Mouse (Mus musculus): ENCODE measurements at regions not wholly inside any gene's neighbourhood (a gene's known extent, or its start where the extent isn't known, plus 50 kb on each side); places are given as distances from the start of the nearest gene placed in this dataset.

DNA sequence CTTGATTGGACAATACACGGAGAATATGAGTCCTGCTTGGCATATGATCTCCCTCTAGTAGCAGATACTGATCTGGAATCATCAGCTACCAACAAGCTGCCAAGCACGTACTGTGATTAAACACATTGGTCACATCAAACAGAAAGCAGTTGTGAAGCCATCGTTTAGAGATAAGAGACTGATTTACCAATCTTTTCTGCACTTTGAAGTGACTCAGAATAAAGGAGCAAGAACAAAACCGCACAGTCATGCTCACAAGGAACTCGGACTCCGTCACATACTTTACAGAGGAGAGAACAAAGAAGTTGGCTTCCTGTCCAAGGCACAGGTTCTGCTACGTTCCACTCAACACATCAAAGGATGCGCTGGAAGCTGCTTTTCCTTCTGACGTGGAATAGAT lies 91.1 kb upstream of the Zc3h12c start:
- Histone ChIP-seq H3K9ac (ENCODE audit: low read length) (no peak overlapping the region), H3K27me3 (ENCODE audit: control insufficient read depth, insufficient read depth, low read length) (no peaks in the 10 kb centered on the region), H3K4me1 (ENCODE audit: control insufficient read depth, insufficient read depth, low read length) (no peaks in the 10 kb centered on the region), H3K9me3 (ENCODE audit: control insufficient read depth, low read length) (no peaks in the 10 kb centered on the region), H3K4me2 (ENCODE audit: low read depth, severe bottlenecking) (no peak overlapping the region), H3K36me3 (ENCODE audit: control insufficient read depth, insufficient read depth, low read length) (no peaks in the 10 kb centered on the region), H3K27ac (replicated peaks; ENCODE audit: low read depth, low read length) (no peak overlapping the region), H3K4me3 (ENCODE audit: low read depth, low read length) (no peak overlapping the region)
- DNase-seq (ENCODE audit: low spot score) (no peak), ATAC-seq (ENCODE audit: insufficient number of reproducible peaks, low FRiP score, low TSS enrichment, low read depth) (no peak)
- WGBS, result 57% methylated on average over 9 of the region's 9 CpGs

DNA sequence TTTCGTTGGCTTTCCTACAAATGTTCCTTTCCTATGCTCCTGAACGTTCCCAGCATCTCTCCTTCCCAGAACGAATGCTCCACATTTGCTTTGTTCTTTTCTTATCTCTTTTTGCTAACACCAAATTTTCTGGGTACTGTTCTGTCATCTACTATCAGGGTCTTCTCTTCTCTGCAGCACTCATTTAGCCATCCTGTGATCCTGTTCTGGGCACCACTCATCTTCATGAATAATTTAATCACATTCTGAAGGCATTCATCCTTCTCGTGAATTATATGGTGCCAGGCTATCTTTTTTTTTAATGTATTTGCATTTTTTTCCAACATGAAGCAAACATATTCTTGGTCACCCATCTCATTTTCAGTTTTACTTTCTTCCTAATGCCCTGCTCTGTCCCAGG lies 87.3 kb upstream of the Zc3h12c start:
- no peak overlapping the region for H3K4me3 ChIP-seq (ENCODE audit: low read depth, low read length)
- H3K27me3 ChIP-seq (ENCODE audit: control insufficient read depth, insufficient read depth, low read length), result no peaks in the 10 kb centered on the region
- ATAC-seq (ENCODE audit: insufficient number of reproducible peaks, low FRiP score, low TSS enrichment, low read depth) (no peak), DNase-seq (ENCODE audit: low spot score) (no peak)
- H3K27ac ChIP-seq (replicated peaks; ENCODE audit: low read depth, low read length), result no peak overlapping the region
- H3K9me3 ChIP-seq (ENCODE audit: control insufficient read depth, low read length), result no peaks in the 10 kb centered on the region
- no peaks in the 10 kb centered on the region for H3K4me1 ChIP-seq (ENCODE audit: control insufficient read depth, insufficient read depth, low read length)
- H3K9ac ChIP-seq (ENCODE audit: low read length), result no peak overlapping the region
- 77% methylated on average over 4 of the region's 4 CpGs for WGBS
- H3K36me3 ChIP-seq (ENCODE audit: control insufficient read depth, insufficient read depth, low read length), result no peaks in the 10 kb centered on the region
- H3K4me2 ChIP-seq (ENCODE audit: low read depth, severe bottlenecking), result no peak overlapping the region

DNA sequence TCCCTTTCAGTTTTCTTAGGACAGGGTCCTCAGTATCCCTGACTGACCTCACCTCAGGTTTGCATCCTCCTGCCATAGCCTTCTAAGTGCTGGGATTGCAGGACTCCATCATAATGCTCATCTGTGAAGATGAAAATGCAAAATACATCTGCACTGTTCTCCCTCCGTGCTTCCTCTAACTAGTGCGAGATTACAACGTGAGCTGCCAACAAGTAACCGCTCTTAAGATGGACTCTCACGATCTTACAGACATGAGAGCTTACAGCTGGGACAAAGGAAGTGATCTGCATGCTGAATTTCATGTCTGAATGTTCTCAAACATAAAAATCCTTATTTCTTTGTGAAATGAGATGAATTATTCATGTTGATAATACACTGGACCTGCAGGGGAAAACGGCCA lies 86.1 kb upstream of the Zc3h12c start:
- Histone ChIP-seq H3K9me3 (ENCODE audit: control insufficient read depth, low read length) (no peaks in the 10 kb centered on the region), H3K4me2 (ENCODE audit: low read depth, severe bottlenecking) (no peak overlapping the region), H3K36me3 (ENCODE audit: control insufficient read depth, insufficient read depth, low read length) (no peaks in the 10 kb centered on the region), H3K4me1 (ENCODE audit: control insufficient read depth, insufficient read depth, low read length) (no peaks in the 10 kb centered on the region), H3K4me3 (ENCODE audit: low read depth, low read length) (no peak overlapping the region), H3K9ac (ENCODE audit: low read length) (no peak overlapping the region), H3K27ac (replicated peaks; ENCODE audit: low read depth, low read length) (no peak overlapping the region), H3K27me3 (ENCODE audit: control insufficient read depth, insufficient read depth, low read length) (no peaks in the 10 kb centered on the region)
- DNase-seq (ENCODE audit: low spot score) (no peak), ATAC-seq (ENCODE audit: insufficient number of reproducible peaks, low FRiP score, low TSS enrichment, low read depth) (no peak)
- WGBS, result 88% methylated on average over 6 of the region's 6 CpGs

DNA sequence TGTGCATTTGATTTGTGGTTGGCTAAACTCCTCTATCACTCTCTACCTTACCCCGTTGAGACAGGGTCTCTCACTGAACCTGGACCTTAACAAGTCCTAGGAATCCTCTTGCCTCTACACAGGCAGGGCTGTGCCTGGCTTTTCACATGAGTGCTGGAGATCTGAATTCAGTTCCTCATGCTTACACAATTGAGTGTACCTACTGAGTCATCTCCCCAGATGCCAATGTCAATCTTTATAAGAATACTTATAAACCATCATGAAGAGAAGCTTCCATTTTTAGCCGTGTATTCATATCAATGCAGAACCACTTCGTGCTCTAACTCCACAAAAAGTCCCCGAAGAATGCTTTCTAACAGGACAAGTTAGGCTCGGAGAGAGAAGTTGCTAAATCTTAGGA lies 83.1 kb upstream of the Zc3h12c start:
- 89% methylated on average over 5 of the region's 5 CpGs for WGBS
- H3K4me1 ChIP-seq (ENCODE audit: control insufficient read depth, insufficient read depth, low read length), result no peaks in the 10 kb centered on the region

DNA sequence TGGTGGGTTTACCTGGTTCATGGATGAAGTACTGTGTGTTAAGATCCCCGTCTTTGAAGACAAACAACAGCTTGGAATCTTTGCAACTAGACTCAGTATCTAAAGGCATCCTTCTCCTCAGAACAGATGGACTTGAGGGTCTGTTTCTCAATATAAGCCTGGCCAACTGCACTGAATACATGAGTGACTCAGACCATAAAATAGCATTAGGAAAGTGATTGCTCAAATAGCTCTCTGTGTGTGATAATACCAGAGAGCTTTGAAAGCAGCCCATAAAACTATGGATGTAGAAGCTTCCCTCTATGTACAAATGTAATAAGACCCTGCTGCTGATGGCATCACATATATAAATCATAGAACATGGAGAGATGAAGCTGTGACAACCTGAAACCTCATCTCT lies 78.3 kb upstream of the Zc3h12c start:
- H3K4me1 ChIP-seq (ENCODE audit: control insufficient read depth, insufficient read depth, low read length), result no peaks in the 10 kb centered on the region
- no peaks in the 10 kb centered on the region for H3K27me3 ChIP-seq (ENCODE audit: control insufficient read depth, insufficient read depth, low read length)
- no peaks in the 10 kb centered on the region for H3K36me3 ChIP-seq (ENCODE audit: control insufficient read depth, insufficient read depth, low read length)
- DNase-seq (ENCODE audit: low spot score) (no peak), ATAC-seq (ENCODE audit: insufficient number of reproducible peaks, low FRiP score, low TSS enrichment, low read depth) (no peak)
- H3K9me3 ChIP-seq (ENCODE audit: control insufficient read depth, low read length), result no peaks in the 10 kb centered on the region
- H3K4me2 ChIP-seq (ENCODE audit: low read depth, severe bottlenecking), result no peak overlapping the region
- H3K27ac ChIP-seq (replicated peaks; ENCODE audit: low read depth, low read length), result no peak overlapping the region
- WGBS, result 89% methylated on average over 1 of the region's 1 CpGs
- H3K9ac ChIP-seq (ENCODE audit: low read length), result no peak overlapping the region
- no peak overlapping the region for H3K4me3 ChIP-seq (ENCODE audit: low read depth, low read length)

More for the DNA sequence above, 83.1 kb upstream of the Zc3h12c start:
- H3K27ac ChIP-seq (replicated peaks; ENCODE audit: low read depth, low read length), result no peak overlapping the region
- no peak overlapping the region for H3K4me3 ChIP-seq (ENCODE audit: low read depth, low read length)
- H3K4me2 ChIP-seq (ENCODE audit: low read depth, severe bottlenecking), result no peak overlapping the region
- H3K27me3 ChIP-seq (ENCODE audit: control insufficient read depth, insufficient read depth, low read length), result no peaks in the 10 kb centered on the region
- ATAC-seq (ENCODE audit: insufficient number of reproducible peaks, low FRiP score, low TSS enrichment, low read depth), result no peak
- no peak for DNase-seq (ENCODE audit: low spot score)
- no peaks in the 10 kb centered on the region for H3K9me3 ChIP-seq (ENCODE audit: control insufficient read depth, low read length)
- H3K9ac ChIP-seq (ENCODE audit: low read length), result no peak overlapping the region
- no peaks in the 10 kb centered on the region for H3K36me3 ChIP-seq (ENCODE audit: control insufficient read depth, insufficient read depth, low read length)

DNA sequence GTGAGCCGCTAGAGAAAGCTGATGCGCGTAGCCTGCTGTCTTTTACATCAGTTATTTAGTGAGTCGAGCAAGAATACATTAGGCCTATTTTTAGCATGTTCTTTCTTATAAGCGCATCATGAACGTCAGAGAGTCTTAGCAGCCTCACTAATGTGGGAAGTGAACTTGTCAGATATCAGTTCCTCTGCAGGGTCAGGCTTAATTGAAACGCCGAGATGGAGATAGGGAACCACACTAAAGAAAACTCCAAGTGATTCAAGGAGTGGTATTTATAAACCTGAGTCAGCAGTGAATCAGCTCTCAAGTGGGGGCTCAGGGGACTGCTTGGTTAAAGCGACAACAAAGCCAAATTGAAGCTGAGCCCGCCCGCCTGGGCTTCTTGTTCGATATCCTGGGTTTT lies 75.7 kb upstream of the Zc3h12c start:
- ATAC-seq (ENCODE audit: insufficient number of reproducible peaks, low FRiP score, low TSS enrichment, low read depth) (no peak), DNase-seq (ENCODE audit: low spot score) (no peak)
- Histone ChIP-seq H3K27ac (replicated peaks; ENCODE audit: low read depth, low read length) (no peak overlapping the region), H3K9me3 (ENCODE audit: control insufficient read depth, low read length) (no peaks in the 10 kb centered on the region), H3K4me1 (ENCODE audit: control insufficient read depth, insufficient read depth, low read length) (no peaks in the 10 kb centered on the region), H3K27me3 (ENCODE audit: control insufficient read depth, insufficient read depth, low read length) (no peaks in the 10 kb centered on the region), H3K4me3 (ENCODE audit: low read depth, low read length) (no peak overlapping the region), H3K36me3 (ENCODE audit: control insufficient read depth, insufficient read depth, low read length) (no peaks in the 10 kb centered on the region), H3K9ac (ENCODE audit: low read length) (no peak overlapping the region), H3K4me2 (ENCODE audit: low read depth, severe bottlenecking) (no peak overlapping the region)
- WGBS, result 83% methylated on average over 12 of the region's 12 CpGs

DNA sequence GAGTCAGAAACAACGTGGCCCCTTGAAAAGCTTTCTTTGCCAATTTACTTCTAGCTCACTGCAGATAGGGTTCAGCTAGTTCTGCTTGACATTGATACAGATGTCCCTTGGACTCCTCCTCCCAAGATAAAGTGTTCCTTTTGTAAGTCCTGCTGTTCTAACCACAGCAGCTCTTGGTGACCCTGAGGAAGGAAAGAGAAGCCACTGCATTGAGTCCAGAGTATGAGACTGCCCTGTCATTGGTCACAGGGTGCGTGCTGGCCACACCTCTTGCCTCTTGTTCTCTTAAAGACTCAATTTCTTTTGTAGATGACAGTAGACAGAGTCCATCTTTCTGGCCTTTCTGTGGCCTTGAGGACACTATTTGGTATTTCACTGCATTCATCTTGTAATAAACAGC lies 74.7 kb upstream of the Zc3h12c start:
- Histone ChIP-seq H3K27ac (replicated peaks; ENCODE audit: low read depth, low read length) (no peak overlapping the region), H3K4me3 (ENCODE audit: low read depth, low read length) (no peak overlapping the region), H3K9ac (ENCODE audit: low read length) (no peak overlapping the region), H3K27me3 (ENCODE audit: control insufficient read depth, insufficient read depth, low read length) (no peaks in the 10 kb centered on the region), H3K9me3 (ENCODE audit: control insufficient read depth, low read length) (no peaks in the 10 kb centered on the region), H3K4me1 (ENCODE audit: control insufficient read depth, insufficient read depth, low read length) (no peaks in the 10 kb centered on the region), H3K4me2 (ENCODE audit: low read depth, severe bottlenecking) (no peak overlapping the region), H3K36me3 (ENCODE audit: control insufficient read depth, insufficient read depth, low read length) (no peaks in the 10 kb centered on the region)
- ATAC-seq (ENCODE audit: insufficient number of reproducible peaks, low FRiP score, low TSS enrichment, low read depth), result no peak
- no peak for DNase-seq (ENCODE audit: low spot score)
- WGBS, result 95% methylated on average over 2 of the region's 2 CpGs

DNA sequence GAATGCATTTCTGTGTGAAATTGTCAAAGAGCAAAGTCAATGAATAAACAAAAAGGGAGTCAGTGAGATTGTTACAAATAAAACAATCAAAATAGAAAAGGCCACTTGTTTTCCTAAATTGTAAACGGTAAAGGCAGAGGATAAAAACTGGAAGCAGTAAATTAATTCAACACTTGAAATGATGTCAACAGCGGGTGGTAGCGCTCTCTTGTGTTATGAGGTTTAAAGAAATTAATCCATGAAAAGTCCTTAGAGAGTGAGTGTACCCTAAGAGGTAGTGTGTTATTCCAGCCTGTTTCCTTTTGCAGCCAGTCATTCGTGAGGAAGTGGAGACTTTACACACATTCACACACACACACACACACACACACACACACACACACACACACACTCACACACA lies 73.2 kb upstream of the Zc3h12c start:
- H3K9me3 ChIP-seq (ENCODE audit: control insufficient read depth, low read length), result no peaks in the 10 kb centered on the region
- 77% methylated on average over 4 of the region's 4 CpGs for WGBS
- no peak for ATAC-seq (ENCODE audit: insufficient number of reproducible peaks, low FRiP score, low TSS enrichment, low read depth)
- 0 out of 2 replicates have a peak, but pooled peaks cover 3% of the 10 kb centered on the region for H3K4me1 ChIP-seq (ENCODE audit: control insufficient read depth, insufficient read depth, low read length)
- H3K4me3 ChIP-seq (ENCODE audit: low read depth, low read length), result no peak overlapping the region
- H3K27ac ChIP-seq (replicated peaks; ENCODE audit: low read depth, low read length), result no peak overlapping the region
- H3K27me3 ChIP-seq (ENCODE audit: control insufficient read depth, insufficient read depth, low read length), result no peaks in the 10 kb centered on the region
- no peak overlapping the region for H3K9ac ChIP-seq (ENCODE audit: low read length)
- H3K36me3 ChIP-seq (ENCODE audit: control insufficient read depth, insufficient read depth, low read length), result no peaks in the 10 kb centered on the region
- no peak overlapping the region for H3K4me2 ChIP-seq (ENCODE audit: low read depth, severe bottlenecking)
- DNase-seq (ENCODE audit: low spot score), result no peak

DNA sequence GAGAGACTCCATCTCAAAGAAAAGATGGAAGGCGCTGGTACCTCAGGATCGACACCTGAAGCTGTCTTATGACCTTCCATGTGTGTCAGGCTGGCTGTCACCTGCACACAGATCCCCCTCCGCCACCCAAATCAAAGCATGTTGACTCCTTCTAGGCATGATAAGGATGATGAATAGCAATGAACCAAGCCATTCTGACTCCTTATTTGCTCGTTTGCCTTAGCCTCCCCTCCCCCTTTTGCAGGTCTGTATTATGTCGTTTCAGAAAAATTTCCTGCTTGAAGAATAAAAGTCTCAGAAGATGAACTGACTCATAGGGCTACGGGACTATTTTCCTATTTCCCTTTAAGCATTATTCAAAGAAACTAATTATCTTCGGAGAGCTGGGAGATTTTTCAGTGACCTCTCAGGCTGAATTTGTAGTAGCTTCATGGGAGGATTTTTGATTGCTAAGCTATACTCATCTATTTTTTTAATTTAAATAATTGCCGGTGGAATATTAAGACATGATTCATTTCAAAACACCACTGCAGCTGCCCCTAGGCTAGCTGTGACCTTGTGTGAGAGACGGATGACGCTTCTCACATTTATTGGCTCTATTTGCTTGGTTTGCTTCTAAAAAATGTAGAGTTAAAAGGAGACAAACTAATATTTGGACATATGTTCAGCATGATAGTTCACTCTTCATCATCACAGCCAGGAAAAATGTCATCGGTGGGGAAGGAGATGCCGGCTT lies 72.4 kb upstream of the Zc3h12c start:
- Histone ChIP-seq H3K4me3 (ENCODE audit: low read depth, low read length) (no peak overlapping the region), H3K9ac (ENCODE audit: low read length) (no peak overlapping the region), H3K4me1 (ENCODE audit: control insufficient read depth, insufficient read depth, low read length) (0 out of 2 replicates have a peak, but pooled peaks cover 3% of the 10 kb centered on the region), H3K4me2 (ENCODE audit: low read depth, severe bottlenecking) (no peak overlapping the region), H3K27me3 (ENCODE audit: control insufficient read depth, insufficient read depth, low read length) (no peaks in the 10 kb centered on the region), H3K9me3 (ENCODE audit: control insufficient read depth, low read length) (no peaks in the 10 kb centered on the region), H3K36me3 (ENCODE audit: control insufficient read depth, insufficient read depth, low read length) (no peaks in the 10 kb centered on the region), H3K27ac (replicated peaks; ENCODE audit: low read depth, low read length) (no peak overlapping the region)
- no peak for DNase-seq (ENCODE audit: low spot score)
- WGBS, result 78% methylated on average over 12 of the region's 12 CpGs
- no peak for ATAC-seq (ENCODE audit: insufficient number of reproducible peaks, low FRiP score, low TSS enrichment, low read depth)
